Mouse (Mus musculus) liver, embryonic 15.5 days (tissue): ENCODE measurements around the gene Psmc4. TPM values are rescaled to one million over a fixed set of nuclear protein-coding genes. Genes with fewer than 3 reads are reported as not detected.

Source experiments
- ATAC-seq: fragments of 200-750 bp; cut with Nextera tagmentation; 2 replicates; pipeline ENCODE4 v1.8.0; 2017; ENCODE audit warnings: moderate number of reproducible peaks, mild to moderate bottlenecking, moderate library complexity; ENCODE audit not compliant: insufficient read depth
- H3K27ac ChIP-seq: fragments of 300-500 bp; sonication (generic); replicated peaks from 2 replicates; pipeline ENCODE4 v1.5.1; 2015; ENCODE audit warnings: mild to moderate bottlenecking, inconsistent platforms
- H3K27me3 ChIP-seq: fragments of 300-500 bp; sonication (generic); 2 replicates; pipeline ENCODE4 v1.6.1; 2015; ENCODE audit warnings: mild to moderate bottlenecking, inconsistent platforms
- H3K36me3 ChIP-seq: fragments of 300-500 bp; sonication (generic); replicated peaks from 2 replicates; pipeline ENCODE4 v1.6.1; 2015; ENCODE audit warnings: moderate library complexity, mild to moderate bottlenecking, inconsistent platforms
- H3K4me1 ChIP-seq: fragments of 300-500 bp; sonication (generic); replicated peaks from 2 replicates; pipeline ENCODE4 v1.6.1; 2015; ENCODE audit warnings: inconsistent platforms
- H3K4me2 ChIP-seq: fragments of 300-500 bp; sonication (generic); 2 replicates; pipeline ENCODE4 v1.6.1; 2015; ENCODE audit warnings: moderate library complexity, mild to moderate bottlenecking, inconsistent platforms
- H3K4me3 ChIP-seq: fragments of 300-500 bp; sonication (generic); replicated peaks from 2 replicates; pipeline ENCODE4 v1.5.1; 2015; ENCODE audit warnings: mild to moderate bottlenecking, inconsistent platforms
- H3K9ac ChIP-seq: fragments of 300-500 bp; sonication (generic); 2 replicates; pipeline ENCODE4 v1.6.1; 2015; ENCODE audit warnings: moderate library complexity, mild to moderate bottlenecking, inconsistent platforms
- H3K9me3 ChIP-seq: fragments of 300-500 bp; sonication (generic); replicated peaks from 2 replicates; pipeline ENCODE4 v1.6.1; 2016; ENCODE audit warnings: inconsistent platforms
- WGBS: fragments of 180-500 bp; shearing (Covaris S2); methylation state at CpG from one replicate; pipeline ENCODE4 v1.1.7; 2015; ENCODE audit warnings: mixed read lengths; ENCODE audit not compliant: insufficient replicate concordance; 5-methylcytosine and 5-hydroxymethylcytosine counted together
- polyA plus RNA-seq: library from polyadenylated mRNA; unstranded; fragments of >200 nt; fragmentation: Nextera tagmentation; extraction: Ambion mirVana; gene quantifications from 2 replicates; pipeline ENCODE4 v1.2.1, GENCODE M21; 2015

Psmc4 gene
- polyA plus RNA-seq, result 127 and 132 TPM in 2 replicates

GRCm38 (mm10) chr7:28049476-28050409, at the start of gene Psmc4:
Gene Psmc4, minus strand, starts transcription at chr7:28050101.
- Histone ChIP-seq H3K9me3 (no peaks in the 10 kb centered on the region), H3K27me3 (0 out of 2 replicates have a peak, but pooled peaks cover 3% of the 10 kb centered on the region), H3K9ac (peak within 1 kb of the TSS; percentile 86), H3K4me3 (peak within 1 kb of the TSS; percentile 92), H3K4me1 (peaks cover 20% of the 10 kb centered on the region), H3K36me3 (peaks cover 44% of the 10 kb centered on the region), H3K4me2 (peak within 1 kb of the TSS; percentile 79), H3K27ac (peak within 1 kb of the TSS; percentile 55)
- peak; percentile 96 for ATAC-seq
- under 1% methylated on average over 52 of the region's 52 CpGs for WGBS

- ATAC-seq, result no peak
- WGBS, result 83% methylated on average over 16 of the region's 16 CpGs
- no peak overlapping the region for H3K4me2 ChIP-seq
These were observed 49.2 kb upstream of the Psmc4 start for GRCm38 (mm10) chr7:28099101-28099500.

GRCm38 (mm10) chr7:28093541-28093940, 43.6 kb upstream of the Psmc4 start:
- H3K4me3 ChIP-seq, result no peak overlapping the region
- H3K9ac ChIP-seq, result no peak overlapping the region
- no peaks in the 10 kb centered on the region for H3K36me3 ChIP-seq
- no peak overlapping the region for H3K27ac ChIP-seq
- WGBS, result 44% methylated on average over 11 of the region's 11 CpGs
- no peaks in the 10 kb centered on the region for H3K9me3 ChIP-seq
- H3K4me1 ChIP-seq, result no peaks in the 10 kb centered on the region
- ATAC-seq, result no peak
- H3K4me2 ChIP-seq, result no peak overlapping the region
- H3K27me3 ChIP-seq, result no peaks in the 10 kb centered on the region

More at GRCm38 (mm10) chr7:28099101-28099500, 49.2 kb upstream of the Psmc4 start:
- H3K36me3 ChIP-seq, result no peaks in the 10 kb centered on the region
- no peaks in the 10 kb centered on the region for H3K9me3 ChIP-seq
- H3K4me3 ChIP-seq, result no peak overlapping the region
- H3K9ac ChIP-seq, result no peak overlapping the region
- H3K4me1 ChIP-seq, result no peaks in the 10 kb centered on the region
- H3K27me3 ChIP-seq, result no peaks in the 10 kb centered on the region
- H3K27ac ChIP-seq, result no peak overlapping the region

GRCm38 (mm10) chr7:28086236-28086635, 36.3 kb upstream of the Psmc4 start:
- H3K27me3 ChIP-seq, result no peaks in the 10 kb centered on the region
- no peaks in the 10 kb centered on the region for H3K4me1 ChIP-seq
- no peaks in the 10 kb centered on the region for H3K36me3 ChIP-seq
- no peak overlapping the region for H3K4me2 ChIP-seq
- H3K9me3 ChIP-seq, result no peaks in the 10 kb centered on the region
- H3K27ac ChIP-seq, result no peak overlapping the region
- H3K9ac ChIP-seq, result no peak overlapping the region
- ATAC-seq, result no peak
- H3K4me3 ChIP-seq, result no peak overlapping the region
- WGBS, result 67% methylated on average over 16 of the region's 16 CpGs

- no peak overlapping the region for H3K9ac ChIP-seq
- H3K4me2 ChIP-seq, result no peak overlapping the region
- no peaks in the 10 kb centered on the region for H3K4me1 ChIP-seq
- H3K36me3 ChIP-seq, result no peaks in the 10 kb centered on the region
- whole genome bisulfite sequencing, result 61% methylated on average over 7 of the region's 7 CpGs
- no peak overlapping the region for H3K27ac ChIP-seq
- no peak overlapping the region for H3K4me3 ChIP-seq
- no peaks in the 10 kb centered on the region for H3K27me3 ChIP-seq
- no peaks in the 10 kb centered on the region for H3K9me3 ChIP-seq
- no peak for ATAC-seq
These were observed 34.3 kb upstream of the Psmc4 start for GRCm38 (mm10) chr7:28084215-28084614.

- Histone ChIP-seq H3K27ac (no peak within 1 kb of the TSS), H3K4me2 (no peak within 1 kb of the TSS)
- 68% methylated on average over 21 of the region's 21 CpGs for WGBS
These were observed 20.8 kb upstream of the Psmc4 start, which contains the start of gene Fcgbp for GRCm38 (mm10) chr7:28070531-28071298. Gene Fcgbp, plus strand, starts transcription at chr7:28071236.

GRCm38 (mm10) chr7:28069546-28070172, 19.8 kb upstream of the Psmc4 start:
- ATAC-seq, result no peak
- no peaks in the 10 kb centered on the region for H3K4me1 ChIP-seq
- H3K4me3 ChIP-seq, result no peak overlapping the region
- H3K27ac ChIP-seq, result no peak overlapping the region
- no peaks in the 10 kb centered on the region; the same call in 1 of the 2 replicates for H3K27me3 ChIP-seq
- H3K9me3 ChIP-seq, result no peaks in the 10 kb centered on the region
- no peak overlapping the region for H3K9ac ChIP-seq
- H3K36me3 ChIP-seq, result no peaks in the 10 kb centered on the region
- WGBS, result 45% methylated on average over 3 of the region's 3 CpGs
- no peak overlapping the region for H3K4me2 ChIP-seq

More at GRCm38 (mm10) chr7:28070531-28071298, 20.8 kb upstream of the Psmc4 start, which contains the start of gene Fcgbp:
- ATAC-seq, result no peak
- H3K36me3 ChIP-seq, result no peaks in the 10 kb centered on the region
- no peaks in the 10 kb centered on the region; the same call in 1 of the 2 replicates for H3K27me3 ChIP-seq
- H3K9ac ChIP-seq, result no peak within 1 kb of the TSS
- H3K4me1 ChIP-seq, result no peaks in the 10 kb centered on the region
- no peaks in the 10 kb centered on the region for H3K9me3 ChIP-seq
- H3K4me3 ChIP-seq, result no peak within 1 kb of the TSS

GRCm38 (mm10) chr7:28068661-28069060, 18.8 kb upstream of the Psmc4 start:
- H3K36me3 ChIP-seq, result no peaks in the 10 kb centered on the region
- no peaks in the 10 kb centered on the region for H3K4me1 ChIP-seq
- WGBS, result 65% methylated on average over 3 of the region's 3 CpGs
- no peak for ATAC-seq
- H3K27me3 ChIP-seq, result no peaks in the 10 kb centered on the region; the same call in 1 of the 2 replicates
- H3K9ac ChIP-seq, result no peak overlapping the region
- no peak overlapping the region for H3K4me2 ChIP-seq
- no peaks in the 10 kb centered on the region for H3K9me3 ChIP-seq
- H3K4me3 ChIP-seq, result no peak overlapping the region
- H3K27ac ChIP-seq, result no peak overlapping the region

GRCm38 (mm10) chr7:28059972-28060371, 10.1 kb upstream of the Psmc4 start:
- Histone ChIP-seq H3K4me3 (no peak overlapping the region), H3K9ac (no peak overlapping the region), H3K9me3 (no peaks in the 10 kb centered on the region), H3K4me1 (no peaks in the 10 kb centered on the region), H3K27ac (no peak overlapping the region), H3K36me3 (no peaks in the 10 kb centered on the region), H3K4me2 (no peak overlapping the region), H3K27me3 (0 out of 2 replicates have a peak, but pooled peaks cover 3% of the 10 kb centered on the region)
- 87% methylated on average over 1 of the region's 1 CpGs for WGBS
- ATAC-seq, result no peak

- no peak overlapping the region for H3K27ac ChIP-seq
- H3K4me1 ChIP-seq, result peaks cover 20% of the 10 kb centered on the region
- no peak for ATAC-seq
These were observed 3.4 kb upstream of the Psmc4 start for GRCm38 (mm10) chr7:28053046-28053930.

More at GRCm38 (mm10) chr7:28053046-28053930, 3.4 kb upstream of the Psmc4 start:
- no peak overlapping the region for H3K4me2 ChIP-seq
- no peaks in the 10 kb centered on the region for H3K9me3 ChIP-seq
- H3K27me3 ChIP-seq, result 0 out of 2 replicates have a peak, but pooled peaks cover 3% of the 10 kb centered on the region
- no peak overlapping the region for H3K9ac ChIP-seq
- no peak overlapping the region for H3K4me3 ChIP-seq
- H3K36me3 ChIP-seq, result peaks cover 9% of the 10 kb centered on the region
- 64% methylated on average over 6 of the region's 6 CpGs for WGBS
